Mouse (Mus musculus) neural tube, embryonic 13.5 days (tissue): Measurements from ENCODE around the gene Pxdn. TPM values are rescaled to one million over a fixed set of nuclear protein-coding genes. Genes with fewer than 3 reads are reported as not detected.

Experiments used
- ATAC-seq: fragments of 200-750 bp; cut with Nextera tagmentation; 2 replicates; pipeline ENCODE4 v1.8.0; 2017; ENCODE audit warnings: low read depth, mild to moderate bottlenecking, moderate TSS enrichment, moderate library complexity
- H3K27ac ChIP-seq: fragments of 300-500 bp; sonication (generic); replicated peaks from 2 replicates; pipeline ENCODE4 v1.5.1; 2015; ENCODE audit warnings: moderate library complexity, mild to moderate bottlenecking, inconsistent platforms
- H3K27me3 ChIP-seq: fragments of 300-500 bp; sonication (generic); 2 replicates; pipeline ENCODE4 v1.6.1; 2015; ENCODE audit warnings: mild to moderate bottlenecking, inconsistent platforms
- H3K36me3 ChIP-seq: fragments of 300-500 bp; sonication (generic); 2 replicates; pipeline ENCODE4 v1.6.1; 2015; ENCODE audit warnings: mild to moderate bottlenecking, inconsistent platforms
- H3K4me1 ChIP-seq: fragments of 300-500 bp; sonication (generic); replicated peaks from 2 replicates; pipeline ENCODE4 v1.6.1; 2015; ENCODE audit warnings: inconsistent platforms
- H3K4me2 ChIP-seq: fragments of 300-500 bp; sonication (generic); 2 replicates; pipeline ENCODE4 v1.6.1; 2015; ENCODE audit warnings: inconsistent platforms, mild to moderate bottlenecking, moderate library complexity
- H3K4me3 ChIP-seq: fragments of 300-500 bp; sonication (generic); 2 replicates; pipeline ENCODE4 v1.5.1; 2015; ENCODE audit warnings: mild to moderate bottlenecking, inconsistent platforms
- H3K9ac ChIP-seq: fragments of 300-500 bp; sonication (generic); 2 replicates; pipeline ENCODE4 v1.6.1; 2015; ENCODE audit warnings: moderate library complexity, mild to moderate bottlenecking, inconsistent platforms
- H3K9me3 ChIP-seq: fragments of 300-500 bp; sonication (generic); 2 replicates; pipeline ENCODE4 v1.6.1; 2016; ENCODE audit warnings: inconsistent platforms
- WGBS: fragments of 180-500 bp; shearing (Covaris S2); methylation state at CpG from one replicate; pipeline ENCODE4 v1.1.7; 2015; 5-methylcytosine and 5-hydroxymethylcytosine counted together
- polyA plus RNA-seq: library from polyadenylated mRNA; unstranded; fragments of >200 nt; fragmentation: Nextera tagmentation; extraction: Ambion mirVana; gene quantifications from 2 replicates; pipeline ENCODE4 v1.2.1, GENCODE M21; 2015

The Pxdn gene
- polyA plus RNA-seq: 48.8 and 58.5 TPM in 2 replicates

DNA sequence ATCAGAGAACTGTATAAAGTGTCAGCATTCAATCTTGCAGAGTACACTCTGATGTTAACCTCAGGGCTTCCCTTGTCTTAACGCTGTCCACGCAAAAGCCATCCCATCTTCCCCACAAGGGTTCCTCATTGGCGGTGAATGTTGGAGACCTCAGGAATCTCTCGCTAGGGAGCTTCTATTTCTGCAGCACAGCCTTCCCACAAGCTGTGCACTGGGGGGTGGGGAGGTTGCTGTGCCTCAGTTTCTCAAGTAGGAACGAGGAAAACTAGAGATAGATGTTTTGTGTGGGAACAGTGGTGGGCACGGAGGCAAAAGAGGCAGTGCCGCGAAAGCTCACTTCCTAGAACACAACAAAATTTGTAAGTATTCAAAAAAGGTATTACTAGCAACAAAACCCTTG is at the start of gene Pxdn:
Pxdn (plus strand) TSS at position 301 of the 400 bp plus-strand sequence.
- Histone ChIP-seq H3K4me2 (peak within 1 kb of the TSS; percentile 83), H3K36me3 (0 out of 2 replicates have a peak, but pooled peaks cover 6% of the 10 kb centered on the region), H3K27me3 (no peaks in the 10 kb centered on the region), H3K4me1 (peaks cover 43% of the 10 kb centered on the region), H3K4me3 (peak within 1 kb of the TSS; percentile 82), H3K27ac (peak within 1 kb of the TSS; percentile 92), H3K9me3 (no peaks in the 10 kb centered on the region), H3K9ac (peak within 1 kb of the TSS; percentile 92)
- no peak for ATAC-seq
- 31% methylated on average over 8 of the region's 8 CpGs for WGBS

DNA sequence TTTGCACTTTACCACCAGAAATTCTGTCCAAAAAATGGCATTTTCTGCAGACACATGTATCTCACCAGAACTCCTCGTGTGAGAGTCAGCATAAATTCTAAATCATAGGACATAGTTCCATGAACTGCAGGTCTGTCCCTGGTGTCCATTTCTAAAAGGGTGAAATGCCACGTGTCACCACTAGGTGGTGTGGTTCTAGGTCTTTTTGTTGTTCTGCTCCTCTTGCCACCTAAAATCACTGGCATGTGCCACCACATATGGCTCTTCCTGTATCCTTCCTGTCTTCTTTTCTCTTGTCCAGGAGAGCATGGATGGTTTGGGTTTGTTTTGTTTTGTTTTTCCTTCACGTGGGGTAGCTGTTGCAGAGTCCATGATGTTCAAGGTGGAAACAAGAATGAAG is 42.7 kb upstream of the Pxdn start:
- Histone ChIP-seq H3K4me3 (no peak overlapping the region), H3K9ac (no peak overlapping the region), H3K27ac (no peak overlapping the region), H3K4me1 (no peaks in the 10 kb centered on the region), H3K9me3 (no peaks in the 10 kb centered on the region), H3K27me3 (no peaks in the 10 kb centered on the region), H3K4me2 (no peak overlapping the region), H3K36me3 (peaks cover 61% of the 10 kb centered on the region)
- no peak for ATAC-seq
- 17% methylated on average over 3 of the region's 3 CpGs for WGBS

DNA sequence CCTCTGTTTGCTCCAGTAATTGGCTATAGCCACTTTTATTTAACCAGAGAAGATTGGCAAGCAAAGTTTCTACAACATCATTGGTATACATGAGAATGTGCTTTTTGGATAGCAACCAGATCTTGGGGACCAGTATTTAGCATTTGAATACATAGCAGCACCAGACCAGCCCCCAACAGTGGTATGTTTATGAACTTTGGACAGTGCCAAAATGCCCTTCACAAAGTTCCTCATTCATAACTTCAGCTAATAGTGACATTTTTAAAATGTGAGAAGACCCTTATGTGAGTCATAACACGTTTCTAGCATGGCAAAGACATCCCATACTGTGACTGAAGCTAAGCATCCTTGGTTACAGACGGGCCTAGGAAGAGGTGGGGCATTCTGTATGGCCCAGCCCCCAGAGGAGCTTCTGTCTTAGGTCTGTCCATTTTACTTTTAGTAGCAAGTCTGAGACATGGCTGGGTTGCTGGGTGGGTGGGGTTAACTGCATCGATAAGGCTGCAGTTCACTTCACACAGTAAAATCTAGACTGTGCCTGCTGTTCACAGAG is 39.8 kb upstream of the Pxdn start:
- H3K27me3 ChIP-seq: no peaks in the 10 kb centered on the region
- H3K36me3 ChIP-seq: peaks cover 60% of the 10 kb centered on the region
- H3K4me1 ChIP-seq: no peaks in the 10 kb centered on the region
- H3K27ac ChIP-seq: no peak overlapping the region
- H3K9me3 ChIP-seq: no peaks in the 10 kb centered on the region
- H3K4me2 ChIP-seq: no peak overlapping the region
- no peak overlapping the region for H3K4me3 ChIP-seq
- ATAC-seq: no peak
- no peak overlapping the region for H3K9ac ChIP-seq
- 83% methylated on average over 3 of the region's 3 CpGs for WGBS

DNA sequence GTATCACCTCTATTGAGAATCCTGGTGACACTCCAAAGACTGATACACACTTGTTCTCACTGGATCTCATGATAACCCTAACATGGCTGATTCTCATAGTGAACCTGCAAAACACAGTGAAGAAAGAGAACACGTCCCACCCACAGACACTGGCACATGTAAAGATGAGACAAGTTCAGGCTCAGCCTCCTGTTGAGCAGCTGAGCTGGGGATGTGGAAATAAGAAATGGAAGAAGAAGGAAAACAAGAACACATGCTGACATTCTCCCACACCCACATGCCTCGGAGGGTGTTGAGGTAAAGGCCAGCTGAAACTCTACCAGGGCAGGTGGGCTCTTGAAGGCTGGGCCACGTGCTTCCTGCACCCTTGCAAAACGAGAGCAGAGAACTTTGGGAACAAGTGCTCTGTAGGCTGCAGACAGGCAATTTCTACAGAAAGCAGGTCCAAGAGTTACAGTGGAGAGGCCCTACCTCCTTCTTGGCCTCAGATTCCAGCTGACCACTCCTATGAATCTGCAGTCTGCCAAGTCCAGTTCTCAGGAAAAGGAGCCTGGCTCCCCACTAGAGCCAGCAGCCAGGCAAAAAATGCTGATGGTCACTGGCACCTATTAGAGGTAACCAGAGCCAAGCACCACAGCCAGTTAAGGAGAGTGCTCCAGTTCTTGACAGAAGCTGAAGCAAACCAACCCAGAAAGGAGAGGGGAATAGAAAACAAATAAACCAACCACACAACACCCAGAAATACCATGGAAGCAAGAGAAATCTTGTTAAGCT is 33.1 kb upstream of the Pxdn start:
- H3K27ac ChIP-seq: no peak overlapping the region

GRCm38 (mm10) chr12:29907056-29907455 is 30.4 kb upstream of the Pxdn start:
- peaks cover 44% of the 10 kb centered on the region for H3K36me3 ChIP-seq
- ATAC-seq: no peak
- H3K27me3 ChIP-seq: no peaks in the 10 kb centered on the region

More for the DNA sequence above, 33.1 kb upstream of the Pxdn start:
- WGBS: 75% methylated on average over 4 of the region's 4 CpGs
- H3K36me3 ChIP-seq: peaks cover 36% of the 10 kb centered on the region
- no peak overlapping the region for H3K9ac ChIP-seq
- ATAC-seq: no peak
- no peaks in the 10 kb centered on the region; the same call in 1 of the 2 replicates for H3K4me1 ChIP-seq
- no peak overlapping the region for H3K4me3 ChIP-seq
- H3K27me3 ChIP-seq: no peaks in the 10 kb centered on the region
- H3K4me2 ChIP-seq: no peak overlapping the region
- no peaks in the 10 kb centered on the region for H3K9me3 ChIP-seq

GRCm38 (mm10) chr12:29916139-29916538 is 21.3 kb upstream of the Pxdn start:
- no peaks in the 10 kb centered on the region for H3K9me3 ChIP-seq
- peaks cover 89% of the 10 kb centered on the region for H3K36me3 ChIP-seq
- 88% methylated on average over 3 of the region's 3 CpGs for WGBS
- H3K27ac ChIP-seq: no peak overlapping the region
- no peak for ATAC-seq
- H3K4me1 ChIP-seq: no peaks in the 10 kb centered on the region
- no peak overlapping the region for H3K4me2 ChIP-seq
- no peaks in the 10 kb centered on the region for H3K27me3 ChIP-seq
- no peak overlapping the region for H3K9ac ChIP-seq
- no peak overlapping the region for H3K4me3 ChIP-seq

More at GRCm38 (mm10) chr12:29907056-29907455, 30.4 kb upstream of the Pxdn start:
- H3K9me3 ChIP-seq: no peaks in the 10 kb centered on the region
- H3K9ac ChIP-seq: no peak overlapping the region
- H3K4me2 ChIP-seq: no peak overlapping the region
- H3K4me3 ChIP-seq: no peak overlapping the region
- WGBS: 45% methylated on average over 2 of the region's 2 CpGs
- no peaks in the 10 kb centered on the region; the same call in 1 of the 2 replicates for H3K4me1 ChIP-seq
- no peak overlapping the region for H3K27ac ChIP-seq

GRCm38 (mm10) chr12:29916807-29917206 is 20.6 kb upstream of the Pxdn start:
- H3K9ac ChIP-seq: no peak overlapping the region
- WGBS: 89% methylated on average over 6 of the region's 6 CpGs
- no peaks in the 10 kb centered on the region for H3K27me3 ChIP-seq
- no peak overlapping the region for H3K27ac ChIP-seq
- no peaks in the 10 kb centered on the region for H3K9me3 ChIP-seq
- ATAC-seq: no peak
- no peak overlapping the region for H3K4me2 ChIP-seq
- no peaks in the 10 kb centered on the region for H3K4me1 ChIP-seq
- H3K36me3 ChIP-seq: peaks cover 82% of the 10 kb centered on the region
- H3K4me3 ChIP-seq: no peak overlapping the region

DNA sequence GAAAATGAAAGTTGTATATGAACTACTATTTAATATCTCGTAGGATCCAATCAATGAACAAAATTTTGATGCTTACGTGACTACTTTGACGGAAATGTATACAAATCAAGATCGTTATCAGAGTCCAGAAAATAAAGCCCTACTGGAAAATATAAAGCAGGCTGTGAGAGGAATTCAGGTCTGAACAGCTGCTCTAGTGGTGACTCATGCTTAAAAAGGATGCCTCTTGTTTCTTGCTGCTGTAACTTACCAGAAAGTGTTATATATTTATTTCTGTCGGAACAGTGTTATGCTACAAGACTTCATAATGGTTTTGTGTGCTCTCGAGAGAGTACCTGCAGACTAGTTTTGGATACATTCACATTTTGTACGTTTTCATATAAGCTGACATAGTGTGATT is 17.1 kb upstream of the Pxdn start:
- H3K27ac ChIP-seq: no peak overlapping the region
- peaks cover 59% of the 10 kb centered on the region for H3K36me3 ChIP-seq
- no peak for ATAC-seq
- no peak overlapping the region for H3K4me3 ChIP-seq
- no peak overlapping the region for H3K9ac ChIP-seq
- no peaks in the 10 kb centered on the region for H3K4me1 ChIP-seq
- H3K27me3 ChIP-seq: no peaks in the 10 kb centered on the region
- H3K4me2 ChIP-seq: no peak overlapping the region
- WGBS: 86% methylated on average over 7 of the region's 7 CpGs
- H3K9me3 ChIP-seq: no peaks in the 10 kb centered on the region

GRCm38 (mm10) chr12:29921481-29921880 is 15.9 kb upstream of the Pxdn start:
- no peaks in the 10 kb centered on the region for H3K9me3 ChIP-seq
- no peak for ATAC-seq
- 83% methylated on average over 11 of the region's 11 CpGs for WGBS
- H3K27ac ChIP-seq: no peak overlapping the region
- no peak overlapping the region for H3K9ac ChIP-seq
- H3K4me1 ChIP-seq: no peaks in the 10 kb centered on the region
- peaks cover 51% of the 10 kb centered on the region for H3K36me3 ChIP-seq
- H3K27me3 ChIP-seq: no peaks in the 10 kb centered on the region
- no peak overlapping the region for H3K4me2 ChIP-seq
- H3K4me3 ChIP-seq: no peak overlapping the region

GRCm38 (mm10) chr12:29926896-29927295 is 10.5 kb upstream of the Pxdn start:
- no peaks in the 10 kb centered on the region for H3K9me3 ChIP-seq
- WGBS: 51% methylated on average over 3 of the region's 3 CpGs
- no peak for ATAC-seq
- no peak overlapping the region for H3K4me3 ChIP-seq
- H3K27ac ChIP-seq: 0 out of 2 replicates have a peak overlapping the region, but pooled peaks have one; percentile 28
- H3K4me2 ChIP-seq: no peak overlapping the region
- H3K9ac ChIP-seq: no peak overlapping the region
- H3K27me3 ChIP-seq: no peaks in the 10 kb centered on the region
- H3K36me3 ChIP-seq: peaks cover 15% of the 10 kb centered on the region; the same call in 1 of the 2 replicates
- H3K4me1 ChIP-seq: no peaks in the 10 kb centered on the region

DNA sequence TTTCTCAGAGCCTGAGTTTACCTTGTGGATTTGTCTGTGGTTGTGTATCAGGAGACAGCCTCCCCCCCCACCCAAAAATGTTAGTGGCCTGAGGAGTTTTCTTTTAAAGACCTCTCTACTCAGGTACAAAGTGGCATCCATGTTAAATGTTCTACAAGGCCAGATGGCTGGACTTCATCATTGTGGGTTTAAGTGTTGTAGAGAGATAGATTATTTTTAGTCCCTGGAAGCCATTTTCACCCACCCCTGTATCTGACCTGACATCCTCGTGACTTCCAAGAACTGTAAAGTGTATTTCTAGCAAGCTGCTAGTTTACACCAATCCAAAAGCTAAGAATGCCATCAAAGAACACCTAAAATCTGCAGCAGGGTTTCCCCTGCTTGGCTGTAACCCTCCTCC is 6.8 kb upstream of the Pxdn start:
- Histone ChIP-seq H3K4me1 (no peaks in the 10 kb centered on the region), H3K4me3 (no peak overlapping the region), H3K27me3 (no peaks in the 10 kb centered on the region), H3K27ac (no peak overlapping the region), H3K9me3 (no peaks in the 10 kb centered on the region), H3K4me2 (no peak overlapping the region), H3K9ac (no peak overlapping the region), H3K36me3 (0 out of 2 replicates have a peak, but pooled peaks cover 4% of the 10 kb centered on the region)
- 71% methylated on average over 1 of the region's 1 CpGs for WGBS
- no peak for ATAC-seq

GRCm38 (mm10) chr12:29932951-29933350 is 4.5 kb upstream of the Pxdn start:
- ATAC-seq: no peak
- Histone ChIP-seq H3K4me3 (no peak overlapping the region), H3K9me3 (no peaks in the 10 kb centered on the region), H3K36me3 (no peaks in the 10 kb centered on the region), H3K9ac (no peak overlapping the region), H3K27me3 (no peaks in the 10 kb centered on the region), H3K4me2 (no peak overlapping the region), H3K4me1 (peaks cover 8% of the 10 kb centered on the region), H3K27ac (no peak overlapping the region)
- 93% methylated on average over 1 of the region's 1 CpGs for WGBS
